1 mouse cellular context compared by ENCODE assay signal in the genomic region with DNA sequence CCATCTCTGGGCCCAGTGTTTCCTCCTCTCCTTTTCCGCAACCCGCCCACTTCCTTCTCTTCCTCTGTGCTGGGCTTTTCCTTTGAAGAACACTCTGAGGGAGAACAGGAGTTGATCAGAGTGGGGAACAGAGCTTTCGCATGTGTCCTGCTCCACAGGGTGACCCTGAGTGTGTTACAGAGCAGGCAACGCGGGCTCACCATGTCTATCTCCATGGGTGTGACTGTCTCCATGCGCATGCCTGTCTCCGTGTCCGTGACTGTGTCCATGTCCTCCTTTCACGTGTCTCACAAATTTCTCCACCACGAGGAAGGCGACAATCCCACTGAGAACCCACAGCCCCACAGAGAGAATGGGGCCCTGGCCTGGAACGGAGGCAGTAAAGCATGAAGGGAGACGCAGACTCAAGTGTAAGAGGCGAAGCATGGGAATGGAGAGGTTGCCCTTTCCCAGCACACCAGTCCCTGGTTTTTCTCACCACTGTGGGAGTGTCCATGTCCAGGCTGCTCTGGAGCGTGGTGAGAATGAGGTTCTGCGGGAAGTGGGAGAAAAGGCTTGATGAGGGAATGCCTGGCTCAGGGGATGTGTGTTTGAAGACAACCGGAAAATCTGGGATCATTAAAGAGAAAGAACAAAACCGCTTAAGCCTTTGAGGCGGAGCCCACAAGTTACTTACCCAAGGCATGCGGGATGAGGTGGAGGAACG.
TF ChIP-seq lines count a peak whose summit lies in the region.

No protein-coding gene starts in this region.

TF ChIP-seq in C2C12, 6 proteins besides CTCF, POLR2A, EP300 and RAD21:
- no peak for TF ChIP-seq MYOG (IDR thresholded peaks at IDR 0.05; ENCODE audit: control insufficient read depth, extremely low read depth, insufficient read length)
- no peak for TF ChIP-seq MAX (IDR thresholded peaks at IDR 0.05)
- no peak for TF ChIP-seq CEBPB (IDR thresholded peaks at IDR 0.05; ENCODE audit: low read depth)
- no peak for TF ChIP-seq USF1 (IDR thresholded peaks at IDR 0.05; ENCODE audit: low read depth)
- no peak for TF ChIP-seq FOSL1 (IDR thresholded peaks at IDR 0.05; ENCODE audit: insufficient read depth, low read length, poor library complexity, severe bottlenecking)
- no peak for TF ChIP-seq MYOD1 (IDR thresholded peaks at IDR 0.05; ENCODE audit: control insufficient read depth, insufficient read length, low read depth)
